Mouse (Mus musculus) neural tube, embryonic 15.5 days (tissue): ENCODE data around the gene Scmh1. TPM values are rescaled to one million over a fixed set of nuclear protein-coding genes. Genes with fewer than 3 reads are reported as not detected.

Experiments used
- ATAC-seq: fragments of 200-750 bp; cut with Nextera tagmentation; 2 replicates; pipeline ENCODE4 v1.8.0; 2017; ENCODE audit warnings: mild to moderate bottlenecking, moderate TSS enrichment, moderate library complexity; ENCODE audit not compliant: low FRiP score
- H3K27ac ChIP-seq: fragments of 300-500 bp; sonication (generic); replicated peaks from 2 replicates; pipeline ENCODE4 v1.5.1; 2015; ENCODE audit warnings: mild to moderate bottlenecking, inconsistent platforms
- H3K27me3 ChIP-seq: fragments of 300-500 bp; sonication (generic); replicated peaks from 2 replicates; pipeline ENCODE4 v1.6.1; 2015; ENCODE audit warnings: inconsistent platforms
- H3K36me3 ChIP-seq: fragments of 300-500 bp; sonication (generic); 2 replicates; pipeline ENCODE4 v1.6.1; 2015; ENCODE audit warnings: inconsistent platforms
- H3K4me1 ChIP-seq: fragments of 300-500 bp; sonication (generic); 2 replicates; pipeline ENCODE4 v1.6.1; 2015; ENCODE audit warnings: inconsistent platforms
- H3K4me2 ChIP-seq: fragments of 300-500 bp; sonication (generic); 2 replicates; pipeline ENCODE4 v1.6.1; 2015; ENCODE audit warnings: inconsistent platforms, mild to moderate bottlenecking, moderate library complexity
- H3K4me3 ChIP-seq: fragments of 300-500 bp; sonication (generic); replicated peaks from 2 replicates; pipeline ENCODE4 v1.5.1; 2015; ENCODE audit warnings: mild to moderate bottlenecking, inconsistent platforms
- H3K9ac ChIP-seq: fragments of 300-500 bp; sonication (generic); replicated peaks from 2 replicates; pipeline ENCODE4 v1.6.1; 2015; ENCODE audit warnings: mild to moderate bottlenecking, inconsistent platforms
- H3K9me3 ChIP-seq: fragments of 300-500 bp; sonication (generic); replicated peaks from 2 replicates; pipeline ENCODE4 v1.6.1; 2016; ENCODE audit warnings: inconsistent platforms
- WGBS: fragments of 180-500 bp; shearing (Covaris S2); methylation state at CpG from one replicate; pipeline ENCODE4 v1.1.7; 2015; ENCODE audit warnings: mixed read lengths; 5-methylcytosine and 5-hydroxymethylcytosine counted together
- polyA plus RNA-seq: library from polyadenylated mRNA; unstranded; fragments of >200 nt; fragmentation: Nextera tagmentation; extraction: Ambion mirVana; gene quantifications from 2 replicates; pipeline ENCODE4 v1.2.1, GENCODE M21; 2015

The Scmh1 gene
- polyA plus RNA-seq, 1 experiment from 2014 or later: 80.4 TPM

DNA sequence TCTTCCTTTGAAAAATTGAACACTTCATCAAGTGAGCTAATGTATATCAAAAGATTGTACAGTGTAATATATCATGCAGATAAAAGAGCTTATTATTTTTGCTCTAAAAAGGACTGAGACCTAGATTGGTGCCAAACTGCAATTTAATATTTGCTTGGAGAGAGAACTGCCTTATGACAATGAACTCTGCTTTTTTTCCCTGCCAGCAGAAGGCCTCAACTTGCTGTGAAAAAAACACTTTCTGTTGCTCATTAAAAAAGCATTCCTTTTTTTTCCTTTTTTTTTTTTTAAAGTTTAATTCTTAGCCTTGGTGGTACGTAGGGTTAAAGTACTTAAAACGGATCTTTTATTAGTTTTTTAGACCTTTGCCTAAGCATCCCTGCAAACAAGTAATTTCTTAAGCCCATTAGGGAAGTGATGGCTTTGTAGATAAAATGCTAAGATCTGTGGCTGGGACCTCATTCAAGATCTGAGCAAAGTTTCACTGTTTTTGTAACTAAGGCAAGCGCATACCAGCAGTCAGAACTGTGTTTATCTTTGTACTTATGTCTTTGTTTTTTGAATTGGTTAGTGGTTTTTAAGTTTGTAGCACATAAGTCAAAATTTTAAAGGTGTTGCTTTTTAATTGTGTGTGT is 1.7 kb downstream of the Scmh1 start:
- Histone ChIP-seq H3K9ac (no peak overlapping the region), H3K9me3 (no peaks in the 10 kb centered on the region), H3K4me3 (peak overlapping the region; percentile 77), H3K4me1 (peaks cover 29% of the 10 kb centered on the region), H3K4me2 (peak overlapping the region; percentile 65), H3K36me3 (no peaks in the 10 kb centered on the region), H3K27me3 (no peaks in the 10 kb centered on the region), H3K27ac (no peak overlapping the region; the same call in 1 of the 2 replicates)
- 53% methylated on average over 3 of the region's 3 CpGs for WGBS
- no peak for ATAC-seq

DNA sequence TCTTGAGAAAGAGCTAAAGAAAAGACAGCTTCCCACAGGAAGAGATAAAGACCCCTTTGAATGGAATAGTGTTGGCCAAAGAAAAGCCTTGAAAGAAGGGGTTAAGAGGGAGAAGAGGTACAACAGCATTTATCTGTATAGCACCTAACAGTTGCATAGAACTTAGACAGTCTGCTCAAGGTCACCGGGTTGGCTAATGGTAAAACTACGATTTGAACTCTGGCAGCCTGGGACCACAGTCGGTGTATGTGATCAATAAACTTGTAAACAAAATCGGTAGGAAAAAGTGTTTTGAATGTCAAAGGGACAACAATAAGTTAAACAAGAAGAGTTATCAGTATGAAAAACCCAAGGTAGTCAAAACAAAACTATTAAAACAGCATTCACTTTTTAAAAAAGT is 13.0 kb downstream of the Scmh1 start:
- H3K9ac ChIP-seq: no peak overlapping the region
- ATAC-seq: no peak
- 79% methylated on average over 4 of the region's 4 CpGs for WGBS

DNA sequence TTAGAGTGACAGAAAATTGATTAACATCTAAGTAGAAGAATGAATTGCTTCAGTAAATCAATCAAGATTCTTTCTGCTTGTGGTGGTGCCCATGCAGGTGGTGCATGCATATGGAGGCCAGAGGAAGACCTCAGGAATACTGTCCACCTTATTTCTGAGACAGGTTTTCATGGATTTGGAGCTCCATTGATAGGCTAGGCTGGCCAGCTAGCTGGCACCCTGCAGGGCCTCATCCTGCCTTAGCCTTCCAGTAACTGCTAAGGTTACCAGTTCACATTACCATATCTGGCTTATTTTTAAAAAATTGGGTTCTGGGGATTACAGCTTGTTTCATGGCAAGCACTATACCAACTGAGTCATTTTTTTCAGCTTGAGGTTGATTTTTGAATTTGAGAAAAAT is 15.1 kb downstream of the Scmh1 start:
- Histone ChIP-seq H3K4me2 (no peak overlapping the region), H3K4me1 (peaks cover 14% of the 10 kb centered on the region), H3K27me3 (no peaks in the 10 kb centered on the region), H3K36me3 (no peaks in the 10 kb centered on the region), H3K9ac (no peak overlapping the region), H3K9me3 (no peaks in the 10 kb centered on the region), H3K4me3 (no peak overlapping the region), H3K27ac (no peak overlapping the region)
- ATAC-seq: no peak

More for the DNA sequence above, 13.0 kb downstream of the Scmh1 start:
- Histone ChIP-seq H3K4me3 (no peak overlapping the region), H3K4me2 (no peak overlapping the region), H3K9me3 (no peaks in the 10 kb centered on the region), H3K4me1 (peaks cover 14% of the 10 kb centered on the region), H3K27me3 (no peaks in the 10 kb centered on the region), H3K27ac (no peak overlapping the region), H3K36me3 (no peaks in the 10 kb centered on the region)

DNA sequence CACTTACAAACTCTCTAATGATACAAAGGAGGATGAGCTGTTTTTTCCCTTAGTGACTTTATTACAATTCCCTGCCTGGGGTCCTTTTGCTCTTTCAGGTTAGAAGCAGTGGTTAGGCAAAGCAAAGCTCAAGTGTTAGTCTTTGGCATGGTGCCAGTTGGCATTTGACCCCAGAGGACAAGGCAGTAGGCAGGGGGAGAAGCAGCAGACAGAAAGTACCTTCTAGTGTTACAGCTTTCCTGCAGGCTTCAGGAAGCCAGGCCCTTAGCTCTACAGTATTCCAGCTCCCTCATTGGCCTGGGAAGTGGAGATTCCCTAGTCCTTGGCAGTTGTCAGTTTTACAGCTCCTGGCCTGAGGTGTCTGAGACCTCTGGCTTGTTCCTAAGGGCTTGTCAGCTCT is 15.6 kb downstream of the Scmh1 start:
- no peak for ATAC-seq
- Histone ChIP-seq H3K4me1 (peaks cover 14% of the 10 kb centered on the region), H3K4me3 (no peak overlapping the region), H3K27me3 (no peaks in the 10 kb centered on the region), H3K4me2 (no peak overlapping the region), H3K9ac (no peak overlapping the region), H3K9me3 (no peaks in the 10 kb centered on the region), H3K36me3 (no peaks in the 10 kb centered on the region), H3K27ac (no peak overlapping the region)

DNA sequence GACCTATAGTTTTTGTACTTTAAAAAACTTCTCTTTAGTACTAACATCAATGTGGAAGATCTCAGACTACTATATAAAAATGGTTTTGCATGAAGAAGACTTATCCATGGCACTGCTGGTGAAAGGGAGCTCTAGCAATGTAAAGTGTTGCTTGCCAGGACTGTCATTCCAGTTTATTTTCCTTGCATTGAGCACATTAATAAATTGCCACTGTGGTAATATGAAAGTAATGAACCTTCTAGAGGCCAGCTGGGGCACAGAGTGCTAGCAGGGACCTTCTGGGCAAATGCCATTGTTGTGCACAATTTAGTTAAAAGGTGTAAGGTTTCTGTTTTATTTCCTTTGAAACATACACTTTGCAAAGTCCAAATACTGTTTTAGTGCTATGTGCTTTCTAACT is 25.5 kb downstream of the Scmh1 start:
- Histone ChIP-seq H3K4me3 (no peak overlapping the region), H3K27ac (no peak overlapping the region), H3K36me3 (no peaks in the 10 kb centered on the region), H3K4me2 (no peak overlapping the region), H3K4me1 (no peaks in the 10 kb centered on the region), H3K27me3 (no peaks in the 10 kb centered on the region), H3K9me3 (no peaks in the 10 kb centered on the region), H3K9ac (no peak overlapping the region)
- ATAC-seq: no peak

DNA sequence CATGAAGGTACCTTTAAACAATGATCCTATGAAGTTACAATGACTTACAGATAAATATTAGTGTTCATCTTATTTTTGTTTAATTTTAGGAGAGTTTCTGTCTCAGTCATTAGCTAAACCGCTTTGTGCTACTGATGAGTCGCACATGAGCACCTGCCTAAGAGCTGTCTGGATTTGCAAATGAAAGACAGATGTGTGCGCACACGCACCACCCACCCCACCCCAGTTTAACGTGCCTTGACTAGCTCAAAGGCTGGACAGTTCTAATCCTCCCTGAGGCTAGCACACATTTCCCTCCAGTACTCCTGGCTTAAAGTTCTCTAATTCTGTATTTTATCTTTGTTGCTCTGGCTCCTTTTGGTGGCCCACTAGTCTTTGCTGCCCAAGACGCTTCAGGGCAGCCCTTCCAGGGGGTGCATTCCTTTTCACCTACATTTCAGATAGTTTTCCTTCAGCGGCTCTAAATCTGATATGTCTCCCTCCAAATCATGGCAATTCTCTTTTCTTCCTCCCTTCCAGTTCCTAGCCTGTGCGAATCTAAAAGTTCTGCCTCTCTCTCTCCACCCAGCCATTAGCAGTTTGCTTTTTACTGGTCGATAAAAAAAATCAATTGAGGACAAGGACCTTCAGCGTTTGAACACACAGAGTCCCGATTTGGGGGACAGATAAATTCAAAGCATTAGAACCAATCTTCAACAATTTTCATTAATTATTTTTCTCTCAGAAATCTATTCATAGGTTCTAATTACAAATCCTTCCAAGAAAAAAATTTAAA is 27.7 kb downstream of the Scmh1 start:
- 61% methylated on average over 11 of the region's 11 CpGs for WGBS
- Histone ChIP-seq H3K36me3 (no peaks in the 10 kb centered on the region), H3K27ac (peak overlapping the region; percentile 23; the same call in 1 of the 2 replicates), H3K4me3 (no peak overlapping the region), H3K4me2 (no peak overlapping the region), H3K4me1 (no peaks in the 10 kb centered on the region), H3K9me3 (no peaks in the 10 kb centered on the region), H3K27me3 (no peaks in the 10 kb centered on the region), H3K9ac (no peak overlapping the region)
- ATAC-seq: no peak

DNA sequence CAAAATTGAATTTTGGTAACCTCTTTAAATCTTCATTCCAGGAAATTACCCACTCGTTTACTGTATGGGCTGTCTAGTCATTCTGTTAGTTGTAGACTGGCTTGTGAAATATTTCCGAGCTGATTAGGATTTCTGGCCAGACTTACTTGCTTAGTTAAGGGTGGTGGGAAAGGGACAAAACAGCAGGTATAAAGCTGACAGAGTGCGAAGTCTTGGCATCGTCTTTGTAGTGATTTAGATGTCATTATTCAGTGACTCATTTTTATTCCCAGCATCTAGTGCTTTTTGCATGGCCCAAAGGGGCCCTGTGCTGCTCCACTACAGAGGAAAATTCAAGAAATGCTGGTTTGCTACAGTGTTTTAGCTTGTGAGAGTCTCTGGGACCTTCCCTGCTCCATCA is 56.7 kb downstream of the Scmh1 start:
- ATAC-seq: no peak
- Histone ChIP-seq H3K9ac (no peak overlapping the region), H3K4me3 (no peak overlapping the region), H3K27ac (no peak overlapping the region), H3K4me2 (no peak overlapping the region), H3K9me3 (no peaks in the 10 kb centered on the region), H3K27me3 (no peaks in the 10 kb centered on the region), H3K4me1 (no peaks in the 10 kb centered on the region), H3K36me3 (peaks cover 6% of the 10 kb centered on the region; the same call in 1 of the 2 replicates)
- WGBS: 68% methylated on average over 4 of the region's 4 CpGs

DNA sequence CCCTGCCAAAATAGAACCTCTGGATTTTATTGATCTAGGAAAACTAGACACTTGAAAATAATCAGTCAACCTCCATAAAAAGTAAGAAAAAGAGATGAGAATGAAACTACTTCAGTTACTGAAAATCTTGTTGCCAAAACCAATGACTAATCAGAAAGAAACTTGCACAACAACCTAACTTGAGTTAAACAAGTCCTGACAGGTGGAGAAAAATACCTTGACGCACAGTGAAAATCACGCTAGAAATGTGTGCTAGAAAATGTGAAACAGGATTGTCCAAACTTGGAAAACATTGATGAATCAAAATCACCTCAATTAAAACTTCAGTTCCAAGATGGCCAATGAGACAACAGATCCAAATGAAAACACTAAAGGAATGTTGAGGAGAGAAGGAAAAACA is 67.9 kb downstream of the Scmh1 start:
- no peak for ATAC-seq

DNA sequence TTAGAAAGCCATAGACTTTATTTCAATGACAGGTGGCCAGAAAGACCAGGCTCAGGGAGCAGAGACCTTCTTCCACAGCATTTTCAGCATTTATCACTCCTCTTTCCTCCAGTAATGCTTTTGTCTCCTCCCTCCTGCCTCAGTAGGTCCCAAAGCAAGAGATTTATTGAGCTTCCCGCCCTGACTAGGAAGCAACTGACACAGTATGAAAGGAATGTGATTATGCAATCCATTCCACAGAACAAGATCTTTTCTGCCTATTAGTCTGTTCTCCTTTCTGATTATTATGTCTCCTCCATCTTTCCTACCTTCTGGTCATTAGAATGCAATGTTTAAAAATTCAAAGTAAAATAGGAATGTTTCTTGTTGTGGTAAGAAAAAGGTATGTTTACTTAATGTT is 82.6 kb downstream of the Scmh1 start:
- no peak for ATAC-seq
- no peak overlapping the region for H3K27ac ChIP-seq
- peaks cover 34% of the 10 kb centered on the region for H3K36me3 ChIP-seq
- no peaks in the 10 kb centered on the region for H3K9me3 ChIP-seq
- 15% methylated on average over 1 of the region's 1 CpGs for whole genome bisulfite sequencing
- H3K4me1 ChIP-seq: no peaks in the 10 kb centered on the region
- H3K4me2 ChIP-seq: no peak overlapping the region
- H3K4me3 ChIP-seq: no peak overlapping the region
- no peak overlapping the region for H3K9ac ChIP-seq
- no peaks in the 10 kb centered on the region for H3K27me3 ChIP-seq

More for the DNA sequence above, 67.9 kb downstream of the Scmh1 start:
- Histone ChIP-seq H3K9ac (no peak overlapping the region), H3K4me3 (no peak overlapping the region), H3K36me3 (peaks cover 25% of the 10 kb centered on the region), H3K9me3 (no peaks in the 10 kb centered on the region), H3K27me3 (no peaks in the 10 kb centered on the region), H3K27ac (no peak overlapping the region), H3K4me1 (no peaks in the 10 kb centered on the region), H3K4me2 (no peak overlapping the region)
- 96% methylated on average over 2 of the region's 2 CpGs for WGBS

DNA sequence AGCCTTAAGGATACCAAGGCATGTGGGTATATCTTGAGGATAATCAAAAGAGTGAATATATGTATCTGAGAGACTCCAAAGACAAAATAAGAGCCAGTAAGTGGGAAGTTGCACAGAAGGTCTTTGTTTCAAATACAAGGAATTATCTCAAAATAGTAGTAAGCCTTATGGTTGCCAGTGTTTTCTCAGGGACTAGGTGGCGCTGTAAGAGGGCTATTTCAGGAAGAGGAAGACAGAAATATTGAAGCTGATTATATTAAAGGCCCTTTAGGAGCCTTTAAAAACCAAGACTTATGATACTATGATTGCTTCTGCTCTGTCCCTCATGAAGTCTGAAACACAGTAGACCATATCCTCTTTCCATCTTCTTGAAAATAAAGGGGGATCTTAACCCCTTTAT is 101.9 kb downstream of the Scmh1 start:
- Histone ChIP-seq H3K27ac (no peak overlapping the region), H3K9ac (no peak overlapping the region), H3K4me1 (no peaks in the 10 kb centered on the region), H3K36me3 (peaks cover 47% of the 10 kb centered on the region), H3K4me3 (no peak overlapping the region), H3K9me3 (no peaks in the 10 kb centered on the region), H3K4me2 (no peak overlapping the region), H3K27me3 (no peaks in the 10 kb centered on the region)
- ATAC-seq: no peak
- 81% methylated on average over 1 of the region's 1 CpGs for WGBS

DNA sequence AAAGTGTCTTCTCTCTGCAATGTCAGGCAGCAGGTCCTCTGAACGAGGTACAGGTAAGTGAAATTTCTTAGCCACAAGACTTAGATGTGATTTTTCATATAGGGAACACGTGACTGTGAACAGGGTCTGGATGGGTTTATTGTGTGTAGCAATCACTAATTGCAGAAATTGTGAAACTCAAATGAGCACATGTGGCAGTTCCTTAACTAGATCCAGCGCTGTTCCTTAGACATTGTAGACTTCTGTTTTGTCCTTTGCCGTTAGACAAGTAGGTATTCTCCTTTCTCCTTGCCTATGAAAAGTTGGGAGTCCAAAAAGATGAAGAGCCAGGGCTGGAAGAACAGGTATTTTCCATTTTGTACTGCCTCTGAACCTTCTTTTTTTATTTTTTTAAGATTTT is 106.1 kb downstream of the Scmh1 start:
- Histone ChIP-seq H3K9me3 (no peaks in the 10 kb centered on the region), H3K4me3 (no peak overlapping the region), H3K9ac (no peak overlapping the region), H3K4me2 (no peak overlapping the region), H3K4me1 (no peaks in the 10 kb centered on the region), H3K27ac (no peak overlapping the region), H3K27me3 (no peaks in the 10 kb centered on the region), H3K36me3 (peaks cover 58% of the 10 kb centered on the region)
- ATAC-seq: no peak
- 96% methylated on average over 4 of the region's 4 CpGs for WGBS

DNA sequence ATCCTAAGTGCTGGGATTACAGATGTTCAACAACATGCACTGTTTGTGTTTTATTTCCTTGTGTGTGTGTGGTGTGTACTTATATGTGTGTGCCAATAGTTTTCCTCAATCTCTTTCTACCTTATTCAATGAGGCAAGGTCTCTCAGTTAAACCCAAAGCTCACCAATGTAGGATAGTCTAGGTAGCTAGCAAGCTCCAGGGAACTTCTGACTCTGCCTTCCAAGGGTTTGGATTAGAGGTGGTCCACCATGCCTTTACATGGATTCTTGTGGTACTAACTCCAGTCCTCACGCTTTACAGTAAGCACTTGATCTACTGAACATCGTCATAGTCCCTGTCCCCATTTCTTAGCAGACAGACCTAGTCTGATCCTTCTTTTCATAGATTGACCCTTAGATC is 109.3 kb downstream of the Scmh1 start:
- Histone ChIP-seq H3K27ac (no peak overlapping the region), H3K4me2 (no peak overlapping the region), H3K27me3 (no peaks in the 10 kb centered on the region), H3K9me3 (no peaks in the 10 kb centered on the region), H3K36me3 (peaks cover 57% of the 10 kb centered on the region), H3K4me3 (no peak overlapping the region), H3K9ac (no peak overlapping the region), H3K4me1 (no peaks in the 10 kb centered on the region)
- ATAC-seq: no peak
- 97% methylated on average over 2 of the region's 2 CpGs for WGBS
